Mouse (Mus musculus): ENCODE measurements around the gene Enkd1.

The Enkd1 gene

DNA sequence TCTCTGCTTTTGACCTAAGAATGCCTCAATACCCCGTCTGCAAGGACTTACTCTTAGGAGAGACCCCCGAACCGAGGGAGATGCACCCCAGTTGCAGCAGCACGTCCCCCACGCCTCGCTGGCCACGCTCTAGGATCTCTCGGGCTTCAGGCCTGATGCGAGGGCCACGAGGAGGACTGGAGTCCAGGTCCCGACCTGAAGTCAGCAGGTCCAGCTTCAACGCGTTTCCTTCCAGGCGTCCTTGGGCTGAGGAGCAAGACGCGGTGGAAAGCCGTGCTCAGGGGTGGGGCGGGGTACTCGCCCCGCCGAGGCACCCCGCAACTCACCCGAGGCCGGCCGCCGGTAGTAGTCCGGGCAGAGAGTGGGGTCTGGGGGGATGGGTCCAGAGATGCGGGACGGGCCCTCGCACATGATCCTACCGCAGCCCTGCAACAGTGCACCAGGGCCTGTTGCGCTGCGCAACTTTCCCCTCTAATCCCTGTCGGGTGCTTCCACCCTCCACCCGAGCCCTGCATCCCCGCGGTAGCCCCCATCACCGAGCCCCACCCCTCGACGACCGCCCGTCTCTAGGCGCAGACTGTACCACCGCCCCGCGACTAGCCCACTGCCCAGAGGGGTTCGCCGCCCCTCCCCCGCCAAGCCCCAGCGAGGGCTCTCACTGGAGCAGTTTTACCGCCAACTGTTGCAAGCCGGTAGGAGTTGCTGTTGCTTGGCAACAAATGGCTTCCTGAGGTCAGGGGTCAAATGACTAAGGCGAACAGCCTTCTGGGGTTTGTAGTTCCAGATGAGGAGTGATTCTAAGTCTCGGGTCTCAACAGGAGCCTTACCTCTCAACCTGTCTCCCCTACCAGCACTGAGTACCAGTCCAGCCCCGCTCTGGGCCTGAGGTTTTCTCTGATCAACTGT lies at the start of gene Enkd1, which contains the start of gene 4933405L10Rik:
TSS of gene Enkd1 (minus strand) at position 713 of the 906 bp plus-strand sequence.
TSS of gene 4933405L10Rik (plus strand) at position 158 of the 906 bp plus-strand sequence.
- DNase-seq (ENCODE audit: low spot score in 2 of 2): peak; percentile 82 to 88

DNA sequence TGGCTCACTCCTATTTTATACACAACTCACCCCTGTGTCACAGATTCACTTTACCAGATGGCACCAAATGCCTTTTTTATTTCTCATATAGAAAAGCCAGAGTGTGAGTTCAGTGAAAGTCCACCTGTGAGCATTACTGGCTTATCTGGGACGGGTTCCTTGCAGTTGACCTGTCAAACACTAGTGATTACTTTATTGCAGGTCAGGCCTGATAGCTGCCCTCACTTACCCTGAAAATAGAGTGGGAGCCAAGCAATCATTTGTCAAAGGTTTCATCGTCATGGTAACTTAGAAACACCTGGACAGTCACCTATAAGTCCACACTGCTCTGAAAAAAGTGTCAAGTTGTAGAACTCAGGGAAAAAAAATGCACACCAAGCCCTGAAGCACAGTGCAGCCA lies 46.7 kb upstream of the Enkd1 start:
- no peak for DNase-seq (ENCODE audit: low spot score in 2 of 2)

DNA sequence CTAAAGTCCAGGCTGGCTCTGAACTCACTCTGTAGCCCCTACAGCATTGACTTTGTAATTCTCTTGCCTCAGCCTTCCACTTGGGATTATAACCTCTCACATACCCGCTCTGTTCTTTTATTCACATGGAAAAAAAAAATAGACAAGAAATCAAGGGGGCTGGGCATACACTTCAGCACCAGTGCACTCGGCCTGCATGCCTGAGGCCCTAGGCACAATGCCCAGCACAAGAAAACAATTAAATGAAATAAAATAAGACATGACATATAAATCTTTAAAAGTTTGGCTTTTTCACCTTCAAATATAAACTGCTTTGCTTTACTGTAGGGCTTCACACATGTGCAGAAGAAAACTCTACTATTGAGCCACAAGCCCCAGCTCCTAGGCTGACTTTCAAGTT lies 45.9 kb upstream of the Enkd1 start:
- DNase-seq (ENCODE audit: low spot score in 2 of 2): no peak

DNA sequence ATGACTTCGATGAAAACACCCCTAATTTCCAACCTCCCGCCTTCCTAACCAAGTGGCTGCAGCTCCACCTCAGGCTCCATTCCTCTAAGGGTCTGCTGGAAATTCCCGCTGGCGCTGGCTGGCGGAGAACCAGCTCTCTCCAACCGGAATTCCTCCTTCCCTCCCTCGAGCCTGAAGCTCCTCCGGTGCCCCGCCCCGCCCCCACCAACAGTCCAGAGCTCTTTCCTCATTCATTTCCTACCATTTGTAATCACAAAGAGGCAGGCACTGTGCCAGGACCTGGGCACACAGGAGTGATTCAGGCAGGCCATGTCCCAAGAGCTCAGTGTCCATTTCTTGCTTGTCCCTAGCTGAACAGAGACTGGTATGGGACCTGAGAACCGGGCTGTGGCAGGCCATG lies 42.6 kb upstream of the Enkd1 start:
- DNase-seq (ENCODE audit: low spot score in 2 of 2): no peak

DNA sequence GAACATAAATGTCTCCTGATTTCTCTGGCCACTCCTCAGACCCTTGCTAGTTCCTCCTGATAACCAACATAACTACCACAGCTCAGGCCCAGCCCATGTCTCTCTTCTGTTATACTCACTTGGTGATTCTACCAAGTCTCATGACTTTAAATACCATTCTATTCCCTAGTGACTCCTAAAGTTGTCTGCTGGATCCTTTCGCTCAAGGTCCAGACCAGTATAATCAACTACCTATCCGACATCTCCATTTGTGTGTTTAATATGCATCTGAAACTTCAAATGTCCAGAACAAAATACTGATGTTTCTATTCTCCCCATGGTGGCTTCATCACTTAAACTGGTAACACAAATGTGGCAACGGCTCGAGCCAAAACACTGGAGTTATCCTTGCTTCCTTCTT lies 35.3 kb upstream of the Enkd1 start:
- no peak for DNase-seq (ENCODE audit: low spot score in 2 of 2)

DNA sequence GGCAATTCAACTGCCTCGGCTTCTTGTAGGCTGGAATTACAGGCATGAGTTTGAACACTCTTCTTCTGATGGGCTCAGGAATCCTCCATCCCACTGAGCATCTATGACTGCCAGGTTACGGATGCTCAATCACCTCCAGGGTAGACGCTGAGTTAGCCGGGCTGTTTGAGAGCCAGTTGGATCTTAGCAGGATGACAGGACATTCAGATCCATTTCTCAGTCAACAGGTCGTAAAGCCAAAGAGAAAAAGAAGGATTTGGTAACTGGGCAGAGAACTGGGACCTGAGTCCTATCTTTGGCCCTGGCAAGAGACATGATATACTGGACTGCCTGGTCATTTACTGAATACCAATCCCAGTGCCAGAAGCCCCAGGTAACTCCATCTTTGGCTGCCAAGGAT lies 31.2 kb upstream of the Enkd1 start:
- no peak for DNase-seq (ENCODE audit: low spot score in 2 of 2)

DNA sequence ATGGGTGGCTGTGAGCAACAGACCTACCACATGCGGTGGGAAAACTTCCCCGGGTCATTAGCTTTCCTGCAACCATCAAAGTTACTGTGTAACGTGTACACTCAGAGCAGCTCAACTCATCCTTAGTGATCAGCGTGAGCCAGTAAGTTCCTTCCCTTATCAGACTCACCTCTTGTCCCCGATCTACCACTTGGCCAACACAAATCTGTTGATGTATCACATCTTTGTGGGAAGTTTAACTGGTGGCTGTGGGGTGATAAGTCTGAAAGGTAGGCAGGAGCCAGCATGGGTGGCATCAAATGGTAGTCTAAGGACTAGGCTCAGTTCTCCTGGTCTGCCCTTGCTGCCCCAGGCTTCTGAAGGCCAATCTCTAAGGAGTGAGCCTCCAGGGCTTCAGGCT lies 24.2 kb upstream of the Enkd1 start:
- no peak for DNase-seq (ENCODE audit: low spot score in 2 of 2)

DNA sequence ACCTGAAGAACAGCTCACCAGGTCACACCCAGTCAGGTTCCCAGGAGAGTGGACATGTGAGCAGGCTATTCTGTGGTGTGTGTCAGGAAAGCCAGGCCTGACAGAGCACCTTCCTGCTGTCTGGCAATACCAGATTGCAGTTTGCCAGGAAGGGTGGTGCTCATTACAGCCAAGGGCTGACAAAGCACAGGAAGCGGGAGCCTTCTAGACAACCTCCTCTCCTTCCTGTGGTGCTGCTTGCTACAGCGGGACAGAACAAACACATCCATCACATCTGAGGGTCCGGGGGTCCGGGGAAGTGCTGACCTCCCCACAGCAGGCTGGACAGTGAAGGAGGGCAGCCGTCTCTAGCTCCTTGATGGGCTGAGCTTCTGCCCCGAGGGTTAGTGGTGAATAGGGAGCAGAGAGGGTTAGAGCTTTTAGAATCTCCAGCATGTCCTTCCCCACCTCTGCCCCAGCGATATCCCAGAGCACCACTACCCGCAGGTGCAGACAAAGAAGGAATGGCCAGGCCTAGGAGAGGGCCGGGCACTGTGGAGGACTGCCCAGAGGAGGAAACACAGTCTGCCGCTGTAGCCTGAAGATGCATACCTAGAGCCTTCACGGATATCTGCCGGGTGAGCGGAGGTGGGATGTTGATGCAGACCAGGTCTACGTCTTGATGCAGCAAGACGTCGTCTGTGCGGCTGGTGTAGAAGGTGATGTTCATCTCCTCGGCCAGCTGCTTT lies 19.6 kb upstream of the Enkd1 start:
- no peak for DNase-seq (ENCODE audit: low spot score in 2 of 2)

DNA sequence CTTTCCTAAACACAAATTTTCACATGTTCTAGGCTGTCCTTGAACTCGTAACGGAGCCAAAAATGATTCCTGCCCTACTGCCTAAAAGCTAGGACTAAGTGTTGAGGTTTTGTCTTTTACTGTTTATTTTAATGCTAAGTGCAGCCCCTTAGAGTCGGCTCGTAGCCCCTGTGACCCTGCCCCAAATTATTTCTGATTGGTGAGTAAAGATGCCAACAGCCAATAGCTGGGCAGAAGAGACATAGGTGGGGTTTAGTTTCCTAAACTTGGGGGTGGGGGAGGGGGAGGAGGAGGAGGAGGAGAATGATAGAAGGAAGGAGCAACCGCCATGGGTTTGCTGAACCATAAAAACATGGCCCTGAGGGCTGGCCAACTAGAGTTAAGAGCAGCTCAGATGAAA lies 17.7 kb upstream of the Enkd1 start:
- DNase-seq (ENCODE audit: low spot score in 2 of 2): no peak

DNA sequence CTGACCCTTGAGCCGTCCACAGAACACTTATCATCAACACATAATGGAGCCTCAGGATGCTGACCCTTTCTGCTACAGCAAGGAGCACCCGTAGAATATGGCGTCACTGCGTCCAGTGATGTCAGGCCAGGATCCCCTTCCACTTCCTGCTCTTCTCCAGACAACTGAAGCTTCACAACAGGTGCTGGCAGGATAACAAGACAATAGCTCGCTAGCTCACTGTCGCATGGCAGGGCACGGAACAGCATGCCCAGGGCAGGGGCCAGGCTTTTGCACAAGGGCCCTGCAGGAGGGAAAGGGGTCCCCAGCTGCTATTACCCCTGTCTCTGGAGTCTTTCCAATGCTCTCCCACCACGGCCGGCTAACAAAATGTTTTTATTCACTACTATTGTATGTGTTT lies 14.9 kb upstream of the Enkd1 start:
- no peak for DNase-seq (ENCODE audit: low spot score in 2 of 2)

DNA sequence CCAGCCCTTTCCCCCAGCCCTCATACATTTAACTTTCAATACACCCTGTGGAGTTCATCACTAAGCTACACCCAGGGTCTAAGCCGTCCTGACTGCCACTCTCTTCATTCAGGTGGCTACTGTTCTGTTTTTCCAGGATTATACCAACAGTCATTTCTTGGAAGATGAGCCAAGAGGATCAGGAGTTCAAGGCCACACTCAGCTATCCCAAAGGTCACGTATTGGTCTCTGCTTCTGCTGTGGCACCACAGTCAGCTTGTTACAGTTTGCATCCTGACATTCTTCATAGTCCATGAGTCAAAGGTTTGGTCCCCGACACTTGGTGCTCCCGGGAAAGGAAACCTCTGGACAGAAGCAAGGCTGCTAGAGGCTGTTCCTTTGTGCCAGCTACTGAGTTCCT lies 11.6 kb upstream of the Enkd1 start:
- no peak for DNase-seq (ENCODE audit: low spot score in 2 of 2)

DNA sequence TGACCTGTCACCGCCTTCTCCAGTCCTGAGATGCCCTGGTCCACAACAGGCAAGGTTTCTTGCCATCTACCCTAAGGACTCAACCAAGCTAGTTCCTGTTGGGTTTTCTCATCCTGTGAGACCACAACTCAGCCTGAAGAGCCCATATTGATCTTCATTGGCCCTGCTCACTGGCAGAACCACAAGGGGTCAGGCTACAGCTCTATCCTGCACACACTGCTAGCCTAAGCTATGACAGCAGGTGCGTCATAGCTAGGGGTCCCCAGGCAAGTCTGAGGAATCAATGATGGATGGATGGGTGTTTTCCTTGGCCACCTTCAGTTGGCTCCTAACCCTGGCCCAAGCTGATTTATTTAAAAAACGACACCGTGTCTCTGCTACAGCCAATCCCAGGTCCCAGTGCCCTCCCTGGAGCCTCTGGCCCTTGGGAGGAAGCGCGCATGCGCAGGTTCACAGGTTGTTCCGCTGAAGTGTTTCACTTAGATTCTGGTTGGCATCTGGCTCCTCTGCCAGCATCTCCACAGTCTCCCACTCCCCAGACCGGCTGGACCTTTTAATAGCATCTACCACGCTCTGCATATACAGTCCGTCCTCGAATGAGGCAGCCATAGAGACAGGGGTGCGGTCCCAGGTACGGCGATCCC lies 8.4 kb upstream of the Enkd1 start:
- DNase-seq (ENCODE audit: low spot score in 2 of 2): no peak

DNA sequence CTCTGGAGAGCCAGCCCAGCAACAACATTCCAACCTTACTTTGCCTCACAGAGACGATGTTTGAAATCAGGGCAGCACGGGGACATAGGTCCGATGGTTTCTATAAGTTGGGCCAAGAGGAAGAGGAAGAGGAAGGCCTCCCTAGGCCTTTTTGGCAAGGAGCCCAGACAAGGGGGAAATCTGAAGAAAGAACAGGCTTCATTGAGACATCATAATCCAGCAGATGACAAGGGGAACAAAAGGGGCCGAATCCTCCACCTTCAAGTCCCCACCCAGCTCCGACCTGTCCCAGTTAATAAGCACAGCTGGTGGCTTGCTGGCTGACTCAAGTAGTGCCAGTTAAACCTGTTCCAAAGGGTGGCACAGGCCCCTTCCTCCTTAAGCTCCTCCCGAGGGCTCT lies 7.0 kb upstream of the Enkd1 start:
- DNase-seq (ENCODE audit: low spot score in 2 of 2): no peak

DNA sequence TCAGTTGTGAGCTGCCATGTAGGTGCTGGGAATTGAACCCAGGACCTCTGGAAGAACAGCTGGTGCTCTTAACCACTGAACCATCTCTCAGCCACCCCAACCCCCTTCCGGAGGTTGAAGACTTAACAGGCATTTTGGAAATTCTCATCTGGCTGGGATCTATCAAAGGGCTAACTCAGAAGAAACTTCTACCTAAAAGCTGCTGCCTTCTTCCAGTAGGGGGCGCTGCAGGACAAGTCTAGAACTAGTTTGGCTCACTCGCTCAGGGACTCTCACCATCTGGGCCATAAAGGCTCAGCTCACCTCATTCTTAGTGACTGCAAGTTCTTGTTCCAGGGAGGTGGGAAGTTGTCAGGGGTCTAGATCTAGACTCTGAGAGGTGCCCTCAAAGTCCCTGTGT lies 6.1 kb upstream of the Enkd1 start:
- peak in 1 of 2 experiments; percentile 70 for DNase-seq (ENCODE audit: low spot score in 2 of 2)

DNA sequence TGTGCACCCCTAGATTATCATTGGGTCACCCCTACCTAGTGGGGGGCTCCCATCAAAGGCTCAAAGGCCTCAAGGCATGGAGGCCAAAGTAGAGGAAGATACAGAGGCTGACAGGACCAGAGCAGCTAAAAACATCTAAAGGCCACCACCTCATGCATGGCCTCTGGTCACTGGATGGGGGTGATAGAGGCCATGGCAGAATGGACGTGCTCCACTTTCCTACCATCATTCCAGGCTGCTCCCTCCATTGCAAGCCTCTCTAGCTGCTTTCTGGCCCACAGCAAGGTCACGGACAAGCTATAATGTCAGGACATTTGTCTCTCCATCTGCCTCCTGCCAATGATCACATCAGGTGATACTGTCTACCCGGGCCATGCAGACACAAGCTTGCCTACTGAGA lies 4.3 kb upstream of the Enkd1 start:
- no peak for DNase-seq (ENCODE audit: low spot score in 2 of 2)

DNA sequence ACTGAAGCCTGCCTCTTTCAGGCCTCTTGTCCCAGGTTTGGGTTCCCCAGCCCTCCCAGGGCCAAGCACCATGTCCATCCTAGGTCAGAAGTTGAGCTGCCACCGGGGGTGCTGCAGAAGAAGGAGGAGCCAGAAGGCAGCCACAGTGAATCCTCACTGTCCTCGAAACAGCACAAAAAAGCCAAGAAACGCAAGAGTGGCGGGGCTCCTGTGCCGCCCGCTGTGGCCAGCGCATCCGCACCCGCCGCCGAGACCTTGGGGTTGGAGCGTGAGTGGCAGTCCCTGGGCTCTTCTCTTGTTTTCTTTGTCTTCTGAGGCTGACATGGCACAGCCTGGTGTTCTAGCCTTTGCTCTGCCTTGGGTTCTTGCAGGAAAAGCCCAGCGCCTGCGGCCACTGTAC lies 1.3 kb upstream of the Enkd1 start:
- no peak for DNase-seq (ENCODE audit: low spot score in 2 of 2)

DNA sequence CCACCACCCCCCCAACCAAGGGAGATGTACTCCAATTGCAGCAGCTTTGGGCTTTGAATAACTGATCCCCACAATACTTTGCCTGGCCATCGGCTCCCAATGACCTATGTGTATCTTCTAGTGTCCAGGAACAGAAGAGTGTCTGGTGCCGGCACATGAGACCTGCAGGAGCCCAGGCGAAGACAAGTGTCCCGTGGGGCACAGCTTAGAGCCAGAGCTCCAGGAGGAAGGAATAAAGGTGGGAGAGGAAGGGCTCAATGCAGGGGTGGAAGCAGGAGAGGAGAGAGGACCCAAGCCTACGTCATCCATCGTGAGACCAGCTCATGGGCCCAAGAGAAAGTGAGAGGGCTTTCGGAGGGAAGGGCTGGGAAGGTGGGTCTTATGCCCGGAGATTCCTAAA lies 665 bp upstream of the Enkd1 start:
- no peak for DNase-seq (ENCODE audit: low spot score in 2 of 2)

DNA sequence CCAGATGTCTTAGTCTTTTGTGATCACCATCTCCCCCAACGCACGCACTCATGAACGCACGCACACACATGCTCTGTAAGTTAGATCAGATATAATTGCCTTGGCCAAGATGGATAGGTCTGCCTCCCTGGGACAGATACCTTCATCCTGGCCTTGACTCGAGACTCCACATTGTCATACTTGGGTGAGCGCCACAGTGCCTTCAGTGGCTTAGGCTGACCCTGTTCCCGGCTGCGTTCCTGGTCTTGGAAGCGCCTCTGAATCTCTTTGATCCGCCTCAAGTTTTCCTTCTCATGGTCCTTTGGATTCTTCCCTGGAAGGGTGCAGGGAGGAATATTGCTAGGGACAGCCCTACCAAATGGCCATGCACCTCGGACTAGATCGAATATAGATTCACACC lies 1.6 kb downstream of the Enkd1 start:
- DNase-seq (ENCODE audit: low spot score in 2 of 2): no peak

DNA sequence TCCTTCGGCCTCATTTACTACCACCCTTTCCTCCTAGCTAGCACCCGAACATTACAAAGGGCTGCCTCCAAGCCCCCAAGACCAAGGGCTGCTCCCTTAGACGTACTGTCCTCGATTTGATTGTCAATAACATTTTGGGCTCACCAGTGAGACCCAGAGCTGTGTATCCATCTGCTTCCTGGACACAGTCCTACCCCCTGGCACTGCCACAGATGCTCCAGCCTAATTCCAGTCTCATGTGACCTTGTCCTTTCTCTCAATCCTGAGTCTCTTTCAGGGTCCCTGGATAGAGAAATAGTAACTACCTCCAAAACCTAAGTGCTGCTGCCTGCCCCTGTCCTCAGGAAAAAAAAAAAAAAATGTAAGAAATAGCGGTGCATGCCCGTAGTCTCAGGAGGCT lies 3.1 kb downstream of the Enkd1 start:
- DNase-seq (ENCODE audit: low spot score in 2 of 2): no peak

DNA sequence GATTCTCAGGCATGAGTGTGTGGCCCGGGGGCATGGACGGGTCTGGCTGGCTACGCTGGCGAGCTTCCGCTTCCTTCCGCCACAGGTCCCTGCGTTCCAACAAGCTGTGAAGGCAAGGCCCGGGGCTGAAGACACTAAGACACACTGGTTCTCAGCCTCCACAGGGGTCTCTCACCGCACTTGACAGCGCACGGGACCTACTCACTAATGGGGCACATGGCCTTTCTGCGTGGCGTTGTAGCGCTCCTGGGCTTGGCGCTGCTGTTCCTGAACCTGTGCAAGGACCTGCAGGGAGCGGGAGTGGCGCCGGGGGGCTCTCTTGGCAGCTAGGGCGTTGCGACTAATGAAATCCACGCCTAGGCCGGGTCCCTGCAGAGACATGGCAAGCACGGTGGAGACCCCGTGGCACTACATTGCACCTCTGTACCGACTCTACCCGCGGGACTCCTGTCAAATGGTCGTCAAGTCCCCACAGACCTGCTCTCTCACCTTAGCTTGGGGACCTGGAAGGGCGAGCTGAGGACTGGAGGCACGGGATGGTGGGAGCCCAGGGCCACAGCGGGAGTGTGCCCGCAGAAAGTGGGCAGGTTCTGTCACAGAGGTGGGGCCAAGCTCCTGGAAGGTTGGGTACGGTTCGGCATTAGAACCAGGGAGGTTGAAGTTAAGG lies 3.7 kb downstream of the Enkd1 start:
- no peak for DNase-seq (ENCODE audit: low spot score in 2 of 2)

DNA sequence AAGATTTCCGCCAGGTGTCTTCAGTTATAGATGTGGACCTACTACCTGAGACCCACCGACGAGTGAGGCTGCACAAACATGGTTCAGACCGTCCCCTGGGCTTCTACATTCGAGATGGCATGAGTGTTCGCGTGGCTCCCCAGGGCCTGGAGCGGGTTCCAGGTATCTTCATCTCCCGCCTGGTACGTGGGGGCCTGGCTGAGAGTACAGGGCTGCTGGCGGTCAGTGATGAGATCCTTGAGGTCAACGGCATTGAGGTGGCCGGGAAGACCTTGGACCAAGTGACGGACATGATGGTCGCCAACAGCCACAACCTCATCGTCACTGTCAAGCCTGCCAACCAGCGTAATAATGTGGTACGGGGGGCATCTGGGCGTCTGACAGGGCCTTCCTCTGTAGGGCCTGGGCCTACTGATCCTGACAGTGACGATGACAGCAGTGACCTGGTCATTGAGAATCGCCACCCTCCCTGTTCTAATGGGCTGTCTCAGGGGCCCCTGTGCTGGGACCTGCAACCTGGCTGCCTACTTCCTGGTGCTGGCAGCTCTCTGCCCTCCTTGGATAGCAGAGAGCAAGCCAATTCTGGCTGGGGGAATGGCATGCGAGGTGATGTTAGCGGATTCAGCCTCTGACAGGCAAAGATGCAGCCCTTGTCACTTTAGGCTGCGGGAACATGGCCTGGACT lies 5.1 kb downstream of the Enkd1 start:
- DNase-seq (ENCODE audit: low spot score in 2 of 2): no peak
